Mouse (Mus musculus): ENCODE data around the gene Rnf181.

Rnf181 gene

GRCm38 (mm10) chr6:72359891-72360598, 6.7 kb downstream of the Rnf181 start:
- no peak for DNase-seq (ENCODE audit: low spot score)

GRCm38 (mm10) chr6:72359343-72359742, 7.4 kb downstream of the Rnf181 start:
- no peak for DNase-seq (ENCODE audit: low spot score)

DNA sequence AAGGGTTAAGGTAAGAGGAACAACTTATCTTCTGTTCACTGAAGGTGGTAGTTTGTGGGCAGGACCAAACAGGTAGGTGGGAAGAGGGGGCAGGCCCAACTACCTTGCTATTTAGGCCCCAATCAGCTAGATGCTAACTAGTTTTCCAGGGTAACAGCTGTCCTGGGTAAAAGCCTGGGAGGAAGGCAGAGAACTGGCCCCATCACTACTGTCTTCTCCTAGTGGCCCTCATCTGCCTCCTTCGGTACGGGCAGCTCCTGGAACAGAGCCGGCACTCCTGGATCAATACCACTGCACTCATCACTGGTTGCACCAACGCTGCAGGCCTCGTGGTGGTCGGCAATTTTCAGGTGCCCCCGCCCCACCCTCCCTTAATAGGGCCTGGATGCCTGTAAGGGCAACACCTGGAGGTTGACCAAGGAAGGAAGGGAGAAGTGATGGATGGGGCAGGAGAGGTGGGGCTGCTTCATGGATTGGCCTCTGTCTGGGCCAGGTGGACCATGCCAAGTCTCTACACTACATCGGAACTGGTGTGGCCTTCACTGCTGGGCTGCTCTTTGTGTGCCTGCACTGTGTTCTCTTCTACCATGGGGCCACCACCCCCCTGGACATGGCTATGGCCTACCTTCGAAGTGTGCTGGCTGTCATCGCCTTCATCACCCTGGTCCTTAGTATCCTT, 8.5 kb downstream of the Rnf181 start:
- DNase-seq (ENCODE audit: low spot score) = no peak

DNA sequence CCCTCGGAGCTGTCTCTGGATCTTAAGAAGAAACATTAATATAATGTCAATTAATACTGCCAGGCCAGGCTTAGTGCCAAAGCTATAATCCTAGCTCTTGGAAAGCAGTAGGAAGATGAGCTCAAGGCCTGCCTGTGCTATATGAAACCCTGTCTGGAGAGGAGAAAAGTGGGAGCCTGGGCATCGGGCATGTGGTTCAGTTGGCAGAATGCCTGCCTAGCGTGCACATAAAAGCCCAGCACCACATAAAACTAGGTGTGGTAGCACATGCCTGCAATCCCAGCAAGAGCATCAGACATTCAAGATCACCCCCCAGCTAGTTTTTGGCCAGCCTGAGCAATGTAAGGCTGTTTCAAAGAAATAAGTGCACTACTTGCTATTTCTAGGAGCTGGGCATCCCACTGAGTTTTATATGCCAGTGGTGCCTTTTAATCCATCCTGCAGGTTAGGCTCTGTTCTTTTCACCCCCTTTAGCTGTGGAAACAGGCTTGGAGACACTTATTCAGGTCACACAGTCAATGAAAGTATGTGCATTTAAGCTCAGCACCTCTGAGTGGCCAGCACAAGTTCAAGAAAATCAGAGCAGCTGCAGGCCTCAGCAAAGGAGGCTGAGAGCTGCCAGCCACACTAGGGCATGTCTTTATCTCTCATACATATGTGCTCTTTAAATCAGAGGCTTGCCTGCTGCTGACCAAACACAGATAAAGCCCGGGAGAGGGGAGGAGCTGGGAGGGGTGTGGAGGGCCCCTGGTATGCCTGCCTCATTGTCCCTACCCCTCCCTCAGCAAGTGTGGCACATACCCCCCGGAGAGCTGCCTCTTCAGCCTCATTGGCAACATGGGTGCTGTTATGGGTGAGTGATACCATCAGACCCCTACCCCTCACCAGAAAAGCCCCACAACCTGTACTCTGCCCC, 9.3 kb downstream of the Rnf181 start:
- DNase-seq (ENCODE audit: low spot score) = no peak

DNA sequence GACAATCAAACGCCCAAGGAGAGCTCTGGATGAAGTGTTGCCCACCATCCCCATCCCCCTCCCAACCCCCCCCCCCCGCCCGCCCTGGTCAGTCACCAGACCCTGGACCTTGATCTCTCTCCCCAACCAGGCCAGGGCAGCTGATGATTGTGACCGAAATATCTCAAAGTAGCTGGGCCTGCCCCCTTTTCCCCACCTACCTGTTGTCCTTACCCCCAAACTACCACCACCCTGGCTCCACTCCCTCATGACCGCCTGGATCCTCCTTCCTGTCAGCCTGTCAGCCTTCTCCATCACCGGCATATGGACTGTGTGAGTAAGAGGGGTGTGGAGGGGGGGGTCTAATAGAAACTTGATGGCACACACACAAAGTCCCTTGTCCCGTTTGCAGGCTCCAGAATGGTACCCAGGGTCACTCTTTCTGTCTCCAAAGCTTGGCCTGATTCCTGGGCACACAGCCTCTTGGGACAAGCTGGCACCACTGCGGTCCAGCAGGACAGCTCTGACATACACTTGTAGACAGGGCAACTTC, 10.7 kb downstream of the Rnf181 start:
- DNase-seq (ENCODE audit: low spot score) = no peak

GRCm38 (mm10) chr6:72355066-72355911, 11.5 kb downstream of the Rnf181 start, which contains the start of gene Tmem150a:
TSS of gene Tmem150a (plus strand) at chr6:72355447.
- DNase-seq (ENCODE audit: low spot score) = peak; percentile 70

DNA sequence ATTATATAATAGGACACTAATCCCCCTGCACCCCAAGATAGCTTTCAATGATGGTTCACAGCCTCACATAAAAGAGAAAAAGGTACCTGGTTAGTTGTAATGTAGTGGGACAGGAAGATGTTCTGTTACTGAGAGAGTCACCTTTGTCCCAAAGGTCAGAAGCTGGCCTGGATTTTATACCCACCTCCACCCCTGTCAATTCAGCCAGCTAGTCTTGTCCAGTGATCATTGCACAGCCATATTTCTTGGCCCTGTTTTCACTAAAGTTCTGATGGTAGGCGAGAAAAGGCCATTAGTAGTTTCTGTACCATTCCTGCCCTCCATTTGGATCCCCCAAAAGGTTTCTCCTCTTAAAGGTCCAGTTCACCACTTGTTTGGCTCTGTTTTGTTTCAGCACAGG, 12.7 kb downstream of the Rnf181 start:
- no peak for DNase-seq (ENCODE audit: low spot score)

GRCm38 (mm10) chr6:72352636-72353405, 13.9 kb downstream of the Rnf181 start:
- DNase-seq (ENCODE audit: low spot score) = no peak

DNA sequence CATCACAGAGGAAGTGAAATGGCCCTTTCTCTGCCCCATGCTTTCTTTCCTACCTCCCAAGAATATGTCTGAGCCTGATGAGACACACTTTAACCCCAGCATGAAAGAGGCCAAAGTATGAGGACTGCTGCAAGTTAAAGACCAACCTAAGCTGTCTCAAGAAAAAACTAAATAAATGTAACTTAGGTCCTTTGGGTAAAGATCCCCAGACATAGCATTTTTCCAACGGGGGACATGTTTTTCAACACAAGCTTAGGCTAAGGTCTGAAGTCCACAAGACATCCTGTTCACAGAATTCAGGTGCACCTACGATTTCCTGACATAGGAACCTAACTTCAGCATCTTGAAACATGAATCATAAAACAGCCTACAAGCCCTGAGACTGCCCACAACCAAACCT, 16.5 kb downstream of the Rnf181 start:
- no peak for DNase-seq (ENCODE audit: low spot score)

GRCm38 (mm10) chr6:72348411-72348810, 18.3 kb downstream of the Rnf181 start:
- no peak for DNase-seq (ENCODE audit: low spot score)

- peak; percentile 53 for DNase-seq (ENCODE audit: low spot score)
Measured at GRCm38 (mm10) chr6:72347166-72347941, 19.4 kb downstream of the Rnf181 start, which contains the start of gene 0610030E20Rik. TSS of gene 0610030E20Rik (plus strand) at chr6:72347317.

GRCm38 (mm10) chr6:72346261-72346660, 20.5 kb downstream of the Rnf181 start:
- no peak for DNase-seq (ENCODE audit: low spot score)

GRCm38 (mm10) chr6:72345633-72346032, 21.1 kb downstream of the Rnf181 start:
- DNase-seq (ENCODE audit: low spot score) = no peak

DNA sequence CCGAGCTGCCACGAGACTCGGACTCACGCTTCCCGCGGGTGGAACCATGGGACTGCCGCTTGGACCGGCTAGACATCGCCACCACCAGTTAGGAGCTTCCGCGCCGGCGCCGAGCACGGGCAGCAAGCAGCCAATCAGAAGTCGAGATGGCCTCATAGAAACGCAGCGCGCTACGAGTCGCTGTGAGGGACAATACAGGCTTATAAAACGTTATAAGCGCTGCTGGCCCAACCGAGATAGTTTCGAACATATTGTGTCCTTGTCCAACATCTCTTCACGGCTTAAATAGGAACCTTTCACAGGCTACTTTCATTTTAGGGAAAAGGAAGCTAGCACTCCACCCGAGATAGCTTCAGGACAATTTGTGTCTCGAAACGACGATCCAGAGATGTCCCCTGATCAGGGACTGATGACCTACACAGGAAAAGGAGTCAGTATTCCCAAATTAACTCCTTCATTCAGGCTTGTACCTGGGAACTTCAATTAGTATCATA, 21.6 kb downstream of the Rnf181 start, which contains the start of gene Usp39:
Gene Usp39 (minus strand): TSS at position 111 of the 494 bp plus-strand sequence.
- peak; percentile 79 for DNase-seq (ENCODE audit: low spot score)

DNA sequence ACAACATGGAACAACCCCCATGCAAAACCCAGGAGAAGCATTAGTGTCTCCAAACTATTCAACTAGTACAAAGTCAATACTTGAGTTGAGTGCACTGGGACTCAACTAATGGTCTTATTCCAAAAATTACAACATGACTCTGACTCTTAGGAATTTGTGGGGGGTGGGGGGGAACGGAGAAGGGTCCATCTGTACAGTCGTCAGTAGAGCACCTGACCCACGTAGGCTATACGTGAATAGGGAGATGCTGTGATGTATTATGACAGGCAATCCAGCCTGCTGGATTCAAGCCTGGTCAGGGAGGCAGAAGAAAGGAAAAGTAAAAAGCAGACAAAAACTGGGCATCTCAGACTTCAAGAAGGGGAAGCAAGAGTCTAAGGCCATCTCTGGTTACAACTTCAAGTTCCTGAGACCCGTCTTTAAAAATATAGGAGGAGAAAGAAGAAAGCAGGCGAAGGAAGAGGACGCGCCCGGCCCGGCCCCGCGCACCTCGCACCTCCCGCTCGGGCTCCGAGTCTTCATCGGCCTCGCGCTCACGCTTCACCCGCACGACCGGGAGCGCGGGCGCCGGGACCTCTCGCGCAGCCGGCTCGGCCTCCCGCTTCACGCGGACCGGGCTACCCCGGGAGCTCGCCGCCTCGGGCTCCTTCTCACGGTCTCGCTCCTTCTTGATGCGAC, 22.2 kb downstream of the Rnf181 start:
- no peak for DNase-seq (ENCODE audit: low spot score)

DNA sequence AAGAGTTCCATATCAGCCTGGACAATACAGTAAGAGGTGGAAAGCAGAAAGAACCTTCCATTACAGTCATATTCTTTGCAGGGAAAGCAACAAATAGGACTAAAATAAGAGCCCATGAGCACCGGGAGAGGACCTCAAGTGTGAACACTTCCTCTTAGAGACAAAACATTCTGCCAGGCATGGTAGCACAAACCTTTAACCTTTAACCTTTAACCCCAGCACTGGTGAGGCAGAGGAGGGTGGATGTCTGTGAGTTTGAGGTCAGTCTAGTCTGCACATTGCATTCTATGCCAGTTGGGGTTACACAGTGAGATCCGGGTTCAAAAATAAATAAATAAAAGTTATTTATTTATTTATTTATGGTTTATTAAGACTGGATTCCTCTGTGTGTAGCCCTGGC, 26.3 kb downstream of the Rnf181 start:
- DNase-seq (ENCODE audit: low spot score) = no peak

- DNase-seq (ENCODE audit: low spot score) = no peak
Measured at GRCm38 (mm10) chr6:72333111-72333510, 33.6 kb downstream of the Rnf181 start.

GRCm38 (mm10) chr6:72330133-72330532, 36.6 kb downstream of the Rnf181 start:
- DNase-seq (ENCODE audit: low spot score) = no peak

DNA sequence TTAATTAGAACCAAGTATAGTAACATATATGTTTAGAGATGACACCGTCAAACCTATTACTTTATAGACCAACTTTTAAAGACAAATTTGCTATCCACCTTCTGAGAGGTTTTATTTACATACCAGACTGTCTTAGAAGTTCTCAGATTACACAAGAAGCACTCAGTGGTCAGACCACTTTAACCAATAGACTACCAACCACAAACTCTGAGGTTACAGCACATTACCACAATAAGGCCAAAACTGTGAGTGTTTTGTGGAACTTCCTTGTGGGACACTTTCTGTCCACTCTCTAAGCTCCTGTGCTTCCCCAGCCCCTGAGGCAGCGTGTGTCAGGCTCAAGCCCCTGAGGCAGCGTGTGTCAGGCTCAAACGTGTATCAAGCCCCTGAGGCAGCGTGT, 37.7 kb downstream of the Rnf181 start:
- no peak for DNase-seq (ENCODE audit: low spot score)
